Mouse (Mus musculus) heart, embryonic 14.5 days (tissue): ENCODE data around the gene Desi1. TPM values are rescaled to one million over a fixed set of nuclear protein-coding genes. Genes with fewer than 3 reads are reported as not detected.

Source experiments
- polyA plus RNA-seq: library from polyadenylated mRNA; unstranded; fragments of >200 nt; fragmentation: Nextera tagmentation; extraction: Ambion mirVana; gene quantifications from 2 replicates; pipeline ENCODE4 v1.2.1, GENCODE M21; 2014

Desi1 gene
- polyA plus RNA-seq, 1 experiment from 2014 or later: 21.8 TPM

Other genes starting within 250 kb of the Desi1 start
- gene Tef, start 231.4 kb downstream of the Desi1 start, polyA plus RNA-seq: 23.4 and 25.8 TPM in 2 replicates
- 10.3 and 12.4 TPM in 2 replicates for gene Tob2, start 175.1 kb downstream of the Desi1 start, polyA plus RNA-seq
- 103 and 106 TPM in 2 replicates for gene Phf5a, start 162.0 kb downstream of the Desi1 start, polyA plus RNA-seq
- 571 and 598 TPM in 2 replicates for gene Aco2, start 161.6 kb downstream of the Desi1 start, polyA plus RNA-seq
- 154 and 156 TPM in 2 replicates for gene Polr3h, start 107.6 kb downstream of the Desi1 start, polyA plus RNA-seq
- 5.5 and 6.7 TPM in 2 replicates for gene Csdc2, start 97.1 kb downstream of the Desi1 start, polyA plus RNA-seq
- gene Pmm1, start 72.9 kb downstream of the Desi1 start, polyA plus RNA-seq: 18.3 and 19.7 TPM in 2 replicates
- gene 1700029P11Rik, start 53.3 kb downstream of the Desi1 start, polyA plus RNA-seq: not detected in 2 replicates
- 57.7 and 64.1 TPM in 2 replicates for gene Xrcc6, start 46.0 kb downstream of the Desi1 start, polyA plus RNA-seq
- gene Snu13, start 13.7 kb upstream of the Desi1 start, polyA plus RNA-seq: 160 and 178 TPM in 2 replicates
- not detected in 2 replicates for gene 4930407I10Rik, start 25.3 kb upstream of the Desi1 start, polyA plus RNA-seq
- gene Mei1, start 36.1 kb upstream of the Desi1 start, polyA plus RNA-seq: not detected in 2 replicates
- gene Ccdc134, start 94.1 kb upstream of the Desi1 start, polyA plus RNA-seq: 7.1 and 8.5 TPM in 2 replicates
- gene Srebf2, start 113.3 kb upstream of the Desi1 start, polyA plus RNA-seq: 59.8 and 62.1 TPM in 2 replicates
- gene Shisa8, start 179.0 kb upstream of the Desi1 start, polyA plus RNA-seq: 0.22 and 0.42 TPM in 2 replicates
- gene Tnfrsf13c, start 190.5 kb upstream of the Desi1 start, polyA plus RNA-seq: 0.11 and 0.16 TPM in 2 replicates
- 67.7 and 73.0 TPM in 2 replicates for gene Cenpm, start 210.9 kb upstream of the Desi1 start, polyA plus RNA-seq
- not detected in 2 replicates for gene 1500009C09Rik, start 218.5 kb upstream of the Desi1 start, polyA plus RNA-seq
- gene Sept3, start 241.0 kb upstream of the Desi1 start, polyA plus RNA-seq: 4.7 and 4.9 TPM in 2 replicates